Mouse (Mus musculus) lung, adult 18-20 months (tissue): ENCODE data around the gene Oas1h.
"Not testable (repeated sequence)": the region's sequence is repeated elsewhere in the genome, so short reads cannot be mapped to it uniquely, and the experiment has no call there.

Source experiments
- DNase-seq, 2 experiments: peaks; one replicate each; pipeline ENCODE4 v3.0.0; 2022; ENCODE audit warnings: mixed read lengths in 2 of 2

Gene Oas1h

DNA sequence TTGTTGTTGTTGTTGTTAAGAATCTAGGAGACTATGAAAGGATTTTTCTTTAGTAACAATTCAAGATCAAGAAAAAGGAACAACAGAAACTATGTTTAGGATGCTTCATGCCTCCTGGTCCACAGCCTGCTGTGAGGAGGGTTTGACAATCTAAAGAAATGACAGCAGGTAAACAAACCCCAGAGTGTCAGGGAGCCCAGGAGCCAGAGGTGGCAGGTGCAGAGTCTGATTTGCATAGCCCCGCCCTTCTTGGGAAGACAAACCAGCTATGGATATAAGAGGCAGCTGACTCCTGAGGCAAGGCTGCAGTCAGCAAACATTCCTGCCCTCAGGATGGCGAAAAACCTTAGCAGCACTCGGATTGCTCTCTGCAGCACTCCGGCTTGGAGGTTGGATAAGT lies at the start of gene Oas1h:
Gene Oas1h (plus strand): TSS at position 301 of the 400 bp plus-strand sequence.
- no peak for DNase-seq

DNA sequence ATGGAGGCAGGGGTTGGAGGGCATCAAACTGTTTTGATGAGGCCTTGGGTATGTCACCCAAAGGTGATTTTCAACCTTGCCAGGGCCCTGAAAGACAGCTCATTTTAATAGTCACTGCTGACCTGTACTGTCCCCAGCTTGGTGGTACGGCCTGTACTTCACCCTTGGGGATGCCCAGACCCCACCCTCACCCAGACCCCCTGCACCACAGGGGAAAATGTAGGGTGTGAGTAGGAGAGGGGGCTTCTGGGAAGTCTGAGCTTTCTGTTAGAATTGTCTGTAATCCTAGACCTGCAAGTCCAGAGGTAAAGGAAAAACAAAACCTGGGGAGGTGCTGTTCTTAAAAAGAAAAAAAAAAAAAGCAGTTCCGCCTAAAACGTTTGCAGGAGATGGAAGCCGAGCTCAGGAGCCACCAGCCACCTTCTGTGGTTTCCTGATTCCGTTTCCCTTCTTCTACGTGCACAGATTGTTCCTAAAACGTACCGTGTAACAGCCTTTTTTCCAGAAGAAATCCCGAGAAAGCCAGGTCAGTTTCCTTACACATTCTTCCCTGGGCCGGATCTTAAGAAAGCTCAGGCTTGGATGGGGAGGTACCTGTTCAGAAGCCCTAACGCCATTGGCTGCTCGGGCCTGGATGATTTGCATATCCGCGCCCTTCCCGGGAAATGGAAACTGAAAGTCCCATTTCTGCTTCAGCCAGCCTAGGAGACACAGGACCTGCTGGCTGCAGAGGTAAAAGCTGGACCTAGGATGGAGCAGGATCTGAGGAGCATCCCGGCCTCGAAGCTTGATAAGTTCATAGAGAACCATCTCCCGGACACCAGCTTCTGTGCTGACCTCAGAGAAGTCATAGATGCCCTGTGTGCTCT lies 49.0 kb upstream of the Oas1h start, which contains the start of gene Oas1c:
Gene Oas1c (minus strand): TSS at position 564 of the 869 bp plus-strand sequence.
- peak; percentile 91 to 93 for DNase-seq

DNA sequence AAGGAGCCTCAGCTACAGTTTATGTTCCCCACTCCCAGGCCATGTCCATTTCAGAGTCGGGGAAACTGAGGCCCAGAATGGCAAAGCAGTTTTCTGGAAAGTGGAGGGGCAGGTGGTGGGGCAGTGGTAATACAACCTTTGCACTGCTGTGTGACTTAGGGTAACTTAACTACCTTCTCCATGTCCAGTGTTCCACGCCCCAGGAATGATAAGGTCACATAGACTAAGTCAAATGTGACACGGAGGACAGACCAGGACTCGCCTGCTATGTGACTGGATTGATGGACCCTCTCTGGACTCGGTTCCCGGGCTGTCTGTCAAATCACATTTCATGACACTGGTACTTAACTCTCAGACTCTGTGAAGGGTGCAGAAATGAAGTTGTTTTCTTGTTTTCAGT lies 48.2 kb upstream of the Oas1h start:
- DNase-seq = no peak

DNA sequence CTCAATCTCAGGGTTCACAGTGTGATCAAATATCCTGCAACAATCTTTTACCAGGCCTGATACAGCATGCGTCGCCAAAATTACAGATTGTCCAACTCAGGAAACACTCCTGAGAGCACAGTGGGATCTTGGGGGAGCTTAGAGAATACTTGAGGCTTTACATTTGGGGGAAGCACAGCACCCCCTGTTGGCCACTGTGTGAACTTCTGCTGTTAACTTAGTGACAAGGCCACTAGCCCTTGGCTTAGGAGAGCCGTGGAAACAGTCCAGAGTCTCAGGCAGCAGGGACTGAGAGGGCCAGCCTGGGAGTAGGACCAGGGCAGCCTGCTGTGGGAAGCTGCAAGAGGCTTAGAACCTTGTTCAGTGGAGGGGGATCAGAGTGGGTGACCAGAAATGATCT lies 45.3 kb upstream of the Oas1h start:
- DNase-seq = peak; percentile 23 to 26

GRCm38 (mm10) chr5:120818999-120819398 lies 42.2 kb upstream of the Oas1h start:
- no peak for DNase-seq

DNA sequence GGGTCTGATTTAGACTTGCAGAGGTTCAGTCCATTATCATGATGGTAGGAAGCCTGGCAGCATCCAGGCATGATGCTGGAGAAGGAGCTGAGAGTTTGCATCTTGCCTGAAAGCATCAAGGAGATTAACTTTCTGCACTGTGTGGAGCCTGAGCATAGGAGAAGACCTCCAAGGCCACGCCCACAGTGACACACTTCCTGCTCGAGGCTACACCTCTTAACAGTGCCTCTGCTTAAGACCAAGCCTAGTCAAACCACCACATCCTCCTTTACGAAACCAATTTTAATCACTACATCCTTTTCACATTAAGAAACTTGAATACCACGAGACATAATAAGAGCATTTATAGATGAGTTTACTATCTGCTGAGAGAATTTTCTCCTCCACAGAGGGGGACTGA lies 30.2 kb upstream of the Oas1h start:
- DNase-seq = no peak

DNA sequence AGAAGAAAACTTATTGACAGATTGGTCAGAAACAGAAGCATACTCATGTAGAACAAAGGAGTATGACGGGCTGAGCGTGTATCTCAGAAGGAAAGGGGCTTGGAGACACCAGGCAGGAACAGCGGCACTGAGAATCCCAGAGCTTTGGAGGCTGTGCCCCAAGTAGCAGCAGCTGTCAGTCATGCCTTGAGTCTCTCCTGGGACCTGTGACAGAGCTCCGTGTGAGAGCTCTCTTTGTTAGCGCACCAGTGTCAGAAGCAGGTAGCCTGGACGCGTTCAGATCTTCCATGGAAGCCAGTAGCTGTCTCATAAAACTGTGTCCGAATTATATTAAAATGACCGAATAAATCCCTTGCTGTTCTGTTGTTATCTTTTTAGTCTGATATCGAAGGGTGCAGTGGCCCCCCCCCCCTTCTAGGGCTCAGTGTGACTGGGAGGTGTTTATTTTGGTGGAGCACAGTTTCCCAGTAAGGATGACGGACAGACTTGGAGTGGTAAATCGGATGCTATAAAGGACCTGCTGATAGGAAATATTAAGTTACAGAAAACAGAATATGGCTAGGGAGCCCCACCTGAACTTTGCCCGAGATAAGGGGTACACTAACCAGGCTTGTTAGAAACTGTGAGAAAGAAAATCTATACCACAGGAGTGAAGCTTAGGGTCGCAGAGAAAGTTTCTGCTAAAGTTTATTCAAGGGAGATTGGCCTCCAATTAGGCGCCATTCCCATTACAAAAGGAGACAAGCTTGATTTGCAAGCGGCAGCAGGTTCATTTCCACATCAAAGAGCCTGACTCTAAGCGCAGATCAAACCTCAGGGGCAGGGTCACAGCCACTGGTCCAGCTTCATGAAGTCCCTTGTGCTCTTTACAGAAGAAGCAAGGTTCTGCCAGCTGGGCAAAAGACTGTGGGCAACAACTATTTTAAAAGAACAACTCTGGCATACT lies 27.6 kb upstream of the Oas1h start:
- DNase-seq = no peak

DNA sequence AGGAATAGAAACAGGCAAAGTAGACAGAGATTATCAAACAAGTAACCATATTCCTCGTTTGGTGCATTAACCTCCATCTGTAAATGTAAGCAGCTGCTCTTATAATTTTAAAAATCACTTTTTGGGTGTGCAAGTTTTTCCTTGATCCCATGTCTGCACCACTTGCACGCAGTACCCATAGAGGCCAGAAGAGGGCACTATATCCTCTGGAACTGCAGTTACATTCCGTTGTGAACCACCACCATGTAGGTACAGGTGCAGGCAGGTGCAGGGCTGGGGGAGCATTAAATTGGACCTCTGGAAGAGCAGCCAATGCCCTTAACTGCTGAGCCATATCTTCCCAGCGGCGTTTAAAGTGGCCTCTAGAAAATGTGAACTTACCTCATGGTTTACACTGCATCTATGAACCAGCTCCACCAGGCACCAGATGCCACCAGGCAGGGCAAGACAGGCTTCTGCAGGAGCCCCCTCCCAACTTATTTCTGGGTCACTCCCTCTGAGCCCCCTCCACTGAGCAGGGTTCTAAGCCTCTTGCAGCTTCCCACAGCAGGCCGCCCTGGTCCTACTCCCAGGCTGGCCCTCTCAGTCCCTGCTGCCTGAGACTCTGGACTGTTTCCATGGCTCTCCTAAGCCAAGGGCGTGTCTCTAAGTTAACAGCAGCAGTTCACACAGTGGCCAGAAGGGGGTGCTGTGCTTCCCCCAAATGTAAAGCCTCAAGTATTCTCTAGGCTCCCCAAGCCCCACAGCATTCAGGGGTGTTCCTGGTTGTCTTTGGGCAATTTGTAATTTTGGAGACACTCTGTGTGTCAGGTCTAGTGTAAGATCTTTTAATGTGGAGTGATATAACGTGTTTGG lies 24.3 kb upstream of the Oas1h start:
- DNase-seq = peak; percentile 19 to 28

DNA sequence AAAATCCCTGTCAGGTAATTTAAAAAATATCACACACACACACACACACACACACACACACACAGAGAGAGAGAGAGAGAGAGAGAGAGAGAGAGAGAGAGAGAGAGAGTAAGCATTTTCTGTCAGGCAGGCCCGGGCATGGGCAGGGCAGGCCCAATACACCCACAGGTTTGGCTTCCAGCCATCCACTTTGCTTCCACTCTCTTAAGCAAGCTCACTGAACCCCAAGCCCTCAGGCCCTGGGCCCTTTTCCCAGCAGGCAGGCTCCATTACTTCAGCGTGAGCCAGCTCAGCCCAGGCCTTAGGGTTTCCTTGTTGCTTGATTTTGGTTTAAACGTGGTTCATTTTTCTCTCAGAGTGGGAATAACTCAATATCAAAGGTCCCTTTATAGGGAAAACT lies 16.5 kb upstream of the Oas1h start:
- peak; percentile 28 to 64 for DNase-seq

- no peak for DNase-seq
Measured at GRCm38 (mm10) chr5:120847067-120847466, 14.2 kb upstream of the Oas1h start, which contains the start of gene Oas1f. Oas1f (plus strand) TSS chr5:120847367.

DNA sequence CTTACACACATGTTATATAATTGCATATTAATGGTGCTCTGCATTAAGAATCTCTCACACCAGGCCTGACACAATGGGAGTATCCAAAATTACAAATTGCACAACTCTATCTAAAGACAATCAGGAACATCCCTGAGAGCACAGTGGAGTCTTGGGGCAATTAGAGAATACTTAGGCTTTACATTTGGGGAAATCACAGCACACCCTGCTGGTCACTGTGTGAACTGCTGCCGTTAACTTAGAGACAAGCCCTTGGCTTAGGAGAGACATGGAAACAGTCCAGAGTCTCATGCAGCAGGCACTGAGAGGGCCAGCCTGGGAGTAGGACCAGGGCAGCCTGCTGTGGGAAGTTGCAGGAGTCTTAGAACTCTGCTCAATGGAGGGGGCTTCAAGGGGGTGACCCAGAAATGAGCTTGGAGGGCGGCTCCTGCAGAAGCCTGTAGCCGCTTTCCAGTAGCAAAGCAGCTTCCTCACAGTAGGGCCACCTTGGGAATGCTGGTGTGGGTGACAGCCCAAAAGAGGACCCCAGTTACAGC lies 11.6 kb upstream of the Oas1h start:
- peak; percentile 25 to 29 for DNase-seq

- DNase-seq = no peak
Measured at GRCm38 (mm10) chr5:120859241-120859640, 2.0 kb upstream of the Oas1h start.

GRCm38 (mm10) chr5:120865336-120865860 lies 4.2 kb downstream of the Oas1h start:
- no peak for DNase-seq

- DNase-seq = no peak
Measured at GRCm38 (mm10) chr5:120869436-120870015, 8.3 kb downstream of the Oas1h start.

DNA sequence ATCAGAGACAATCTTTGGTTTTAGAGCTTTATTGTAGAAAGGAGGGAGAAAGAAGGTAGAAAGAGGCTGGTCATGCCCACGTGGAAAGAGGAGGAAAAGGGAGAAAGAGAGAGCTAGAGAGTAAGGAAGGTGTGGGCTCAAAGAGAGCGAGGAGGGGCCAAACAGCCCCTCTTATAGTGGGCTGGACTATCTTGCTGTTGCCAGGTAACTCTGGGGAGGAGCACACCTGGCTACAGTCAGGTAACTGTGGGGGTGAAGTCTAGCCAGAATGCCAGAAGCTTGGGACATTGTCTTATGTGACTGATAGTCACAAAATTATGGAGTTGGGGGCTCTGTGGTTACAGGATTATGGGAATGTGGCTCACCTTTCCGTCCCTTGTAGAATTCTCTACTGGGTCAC lies 8.9 kb downstream of the Oas1h start:
- no peak for DNase-seq

- DNase-seq = no peak
Measured at GRCm38 (mm10) chr5:120870782-120871181, 9.6 kb downstream of the Oas1h start.

GRCm38 (mm10) chr5:120871469-120871868 lies 10.2 kb downstream of the Oas1h start:
- DNase-seq = no peak

GRCm38 (mm10) chr5:120876839-120877238 lies 15.6 kb downstream of the Oas1h start:
- DNase-seq = not testable (repeated sequence)

DNA sequence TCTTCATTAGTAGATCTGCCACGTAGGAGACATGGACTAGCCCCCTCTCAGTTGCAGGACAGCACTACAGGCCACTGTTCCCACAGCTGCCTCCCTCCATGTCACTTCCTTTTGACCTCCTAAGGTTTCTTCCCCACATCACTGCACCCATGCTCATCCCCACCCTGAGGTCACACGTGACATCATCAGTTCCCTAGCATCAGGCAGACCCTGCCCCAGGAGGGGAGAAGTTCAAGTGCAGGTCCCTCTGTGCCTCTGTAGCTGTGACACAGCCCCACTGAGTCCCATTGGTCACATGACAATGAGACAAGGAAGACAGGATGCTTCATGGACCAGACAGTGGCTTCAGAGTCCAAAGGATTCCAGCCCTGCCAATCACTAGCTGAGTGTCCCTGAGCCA lies 16.2 kb downstream of the Oas1h start:
- not testable (repeated sequence) for DNase-seq

- not testable (repeated sequence) for DNase-seq
Measured at GRCm38 (mm10) chr5:120878803-120879202, 17.6 kb downstream of the Oas1h start.

DNA sequence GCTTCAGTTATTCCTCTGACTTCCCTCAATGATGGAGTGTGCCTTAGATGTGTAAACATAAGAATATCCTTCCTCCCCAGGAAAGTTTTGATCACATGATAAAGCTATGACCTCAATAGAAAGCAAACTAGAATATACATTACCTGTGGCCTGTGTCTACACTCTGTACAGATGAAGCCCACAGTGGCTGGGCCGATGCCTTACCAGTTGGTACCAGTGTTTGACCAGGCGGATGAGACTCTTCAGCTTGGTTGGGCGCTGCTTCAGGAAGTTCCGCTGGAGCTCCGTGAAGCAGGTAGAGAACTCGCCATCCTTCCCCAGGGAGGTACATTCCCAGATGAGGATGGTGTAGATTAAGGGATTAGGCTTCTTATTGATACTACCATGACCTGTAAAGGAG lies 20.5 kb downstream of the Oas1h start:
- not testable (repeated sequence) for DNase-seq
